Mouse (Mus musculus) heart, embryonic 13.5 days (tissue): Measurements from ENCODE around the gene Polr3gl. TPM values are rescaled to one million over a fixed set of nuclear protein-coding genes. Genes with fewer than 3 reads are reported as not detected.

Experiments used
- ATAC-seq: fragments of 200-750 bp; cut with Nextera tagmentation; 2 replicates; pipeline ENCODE4 v1.8.0; 2017; ENCODE audit warnings: moderate TSS enrichment; ENCODE audit not compliant: insufficient number of reproducible peaks, low FRiP score, low TSS enrichment; ENCODE audit errors: extremely low read depth
- H3K27ac ChIP-seq: fragments of 300-500 bp; sonication (generic); replicated peaks from 2 replicates; pipeline ENCODE4 v1.5.1; 2015; ENCODE audit warnings: moderate library complexity, mild to moderate bottlenecking, inconsistent platforms
- H3K27me3 ChIP-seq: fragments of 300-500 bp; sonication (generic); replicated peaks from 2 replicates; pipeline ENCODE4 v1.6.1; 2015; ENCODE audit warnings: mild to moderate bottlenecking, inconsistent platforms
- H3K36me3 ChIP-seq: fragments of 300-500 bp; sonication (generic); 2 replicates; pipeline ENCODE4 v1.6.1; 2015; ENCODE audit warnings: mild to moderate bottlenecking, inconsistent platforms
- H3K4me1 ChIP-seq: fragments of 300-500 bp; sonication (generic); 2 replicates; pipeline ENCODE4 v1.6.1; 2015; ENCODE audit warnings: inconsistent platforms
- H3K4me2 ChIP-seq: fragments of 300-500 bp; sonication (generic); 2 replicates; pipeline ENCODE4 v1.6.1; 2015; ENCODE audit warnings: inconsistent platforms, mild to moderate bottlenecking, moderate library complexity
- H3K4me3 ChIP-seq: fragments of 300-500 bp; sonication (generic); 2 replicates; pipeline ENCODE4 v1.5.1; 2015; ENCODE audit warnings: moderate library complexity, mild to moderate bottlenecking, inconsistent platforms
- H3K9ac ChIP-seq: fragments of 300-500 bp; sonication (generic); 2 replicates; pipeline ENCODE4 v1.6.1; 2015; ENCODE audit warnings: inconsistent platforms, mild to moderate bottlenecking, moderate library complexity
- H3K9me3 ChIP-seq: fragments of 300-500 bp; sonication (generic); 2 replicates; pipeline ENCODE4 v1.6.1; 2016; ENCODE audit warnings: inconsistent platforms
- WGBS: fragments of 180-500 bp; shearing (Covaris S2); methylation state at CpG from one replicate; pipeline ENCODE4 v1.1.7; 2015; ENCODE audit warnings: mixed read lengths; 5-methylcytosine and 5-hydroxymethylcytosine counted together
- polyA plus RNA-seq: library from polyadenylated mRNA; unstranded; fragments of >200 nt; fragmentation: Nextera tagmentation; extraction: Ambion mirVana; gene quantifications from 2 replicates; pipeline ENCODE4 v1.2.1, GENCODE M21; 2015

Gene Polr3gl
- polyA plus RNA-seq, 1 experiment from 2014 or later, result 33.5 TPM

- Histone ChIP-seq H3K27ac (peak overlapping the region; percentile 99), H3K4me3 (peak overlapping the region; percentile 96), H3K4me2 (peak overlapping the region; percentile 93), H3K27me3 (no peaks in the 10 kb centered on the region), H3K9me3 (no peaks in the 10 kb centered on the region), H3K4me1 (peaks cover 55% of the 10 kb centered on the region), H3K9ac (peak overlapping the region; percentile 100), H3K36me3 (peaks cover 32% of the 10 kb centered on the region)
- ATAC-seq, result no peak
- 46% methylated on average over 23 of the region's 23 CpGs for WGBS
These were observed 33.8 kb downstream of the Polr3gl start for GRCm38 (mm10) chr3:96559911-96560850.

DNA sequence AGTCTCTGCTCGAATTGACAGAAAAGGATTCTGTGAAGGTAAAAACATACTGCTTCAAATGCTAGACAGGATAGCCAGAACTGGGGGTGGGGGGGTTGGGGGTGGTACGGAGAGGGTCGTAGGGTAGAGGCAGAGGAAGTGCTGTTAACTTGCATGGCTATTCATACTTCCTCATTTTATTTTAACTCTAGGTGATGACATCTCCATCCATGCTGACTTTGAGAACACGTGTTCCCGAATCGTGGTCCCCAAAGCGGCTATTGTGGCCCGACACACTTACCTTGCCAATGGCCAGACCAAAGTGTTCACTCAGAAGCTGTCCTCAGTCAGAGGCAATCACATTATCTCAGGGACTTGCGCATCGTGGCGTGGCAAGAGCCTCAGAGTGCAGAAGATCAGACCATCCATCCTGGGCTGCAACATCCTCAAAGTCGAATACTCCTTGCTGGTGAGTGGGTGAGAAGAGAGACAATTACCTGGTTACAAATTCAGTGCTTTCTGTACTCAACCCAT lies 34.5 kb downstream of the Polr3gl start:
- Histone ChIP-seq H3K36me3 (peaks cover 32% of the 10 kb centered on the region), H3K9ac (peak overlapping the region; percentile 100), H3K9me3 (no peaks in the 10 kb centered on the region), H3K27ac (peak overlapping the region; percentile 99), H3K4me2 (peak overlapping the region; percentile 93), H3K4me3 (peak overlapping the region; percentile 96), H3K27me3 (no peaks in the 10 kb centered on the region), H3K4me1 (peaks cover 59% of the 10 kb centered on the region)
- ATAC-seq, result no peak
- WGBS, result 32% methylated on average over 12 of the region's 12 CpGs

- Histone ChIP-seq H3K27ac (peak overlapping the region; percentile 99), H3K36me3 (peaks cover 32% of the 10 kb centered on the region), H3K9ac (peak overlapping the region; percentile 100), H3K9me3 (no peaks in the 10 kb centered on the region), H3K27me3 (no peaks in the 10 kb centered on the region), H3K4me3 (peak overlapping the region; percentile 96), H3K4me1 (peaks cover 56% of the 10 kb centered on the region), H3K4me2 (peak overlapping the region; percentile 93)
- 15% methylated on average over 10 of the region's 10 CpGs for WGBS
- ATAC-seq, result no peak
These were observed 35.2 kb downstream of the Polr3gl start for GRCm38 (mm10) chr3:96558668-96559196.

- H3K4me3 ChIP-seq, result peak overlapping the region; percentile 96
- peak overlapping the region; percentile 93 for H3K4me2 ChIP-seq
- peaks cover 51% of the 10 kb centered on the region for H3K4me1 ChIP-seq
- ATAC-seq, result no peak
- no peaks in the 10 kb centered on the region for H3K9me3 ChIP-seq
- under 1% methylated on average over 17 of the region's 17 CpGs for WGBS
- no peaks in the 10 kb centered on the region for H3K27me3 ChIP-seq
- peak overlapping the region; percentile 100 for H3K9ac ChIP-seq
- peaks cover 32% of the 10 kb centered on the region for H3K36me3 ChIP-seq
- peak overlapping the region; percentile 99 for H3K27ac ChIP-seq
These were observed 35.8 kb downstream of the Polr3gl start for GRCm38 (mm10) chr3:96558159-96558558.

GRCm38 (mm10) chr3:96557694-96558093 lies 36.3 kb downstream of the Polr3gl start, which contains the start of gene Txnip:
Txnip (plus strand) TSS chr3:96557957.
- peak within 1 kb of the TSS; percentile 96 for H3K4me3 ChIP-seq
- peaks cover 32% of the 10 kb centered on the region for H3K36me3 ChIP-seq
- H3K9me3 ChIP-seq, result no peaks in the 10 kb centered on the region
- H3K9ac ChIP-seq, result peak within 1 kb of the TSS; percentile 100
- peak; percentile 98 for ATAC-seq
- H3K27ac ChIP-seq, result peak within 1 kb of the TSS; percentile 99
- WGBS, result under 1% methylated on average over 26 of the region's 26 CpGs
- peak within 1 kb of the TSS; percentile 93 for H3K4me2 ChIP-seq
- peaks cover 51% of the 10 kb centered on the region for H3K4me1 ChIP-seq
- H3K27me3 ChIP-seq, result no peaks in the 10 kb centered on the region

DNA sequence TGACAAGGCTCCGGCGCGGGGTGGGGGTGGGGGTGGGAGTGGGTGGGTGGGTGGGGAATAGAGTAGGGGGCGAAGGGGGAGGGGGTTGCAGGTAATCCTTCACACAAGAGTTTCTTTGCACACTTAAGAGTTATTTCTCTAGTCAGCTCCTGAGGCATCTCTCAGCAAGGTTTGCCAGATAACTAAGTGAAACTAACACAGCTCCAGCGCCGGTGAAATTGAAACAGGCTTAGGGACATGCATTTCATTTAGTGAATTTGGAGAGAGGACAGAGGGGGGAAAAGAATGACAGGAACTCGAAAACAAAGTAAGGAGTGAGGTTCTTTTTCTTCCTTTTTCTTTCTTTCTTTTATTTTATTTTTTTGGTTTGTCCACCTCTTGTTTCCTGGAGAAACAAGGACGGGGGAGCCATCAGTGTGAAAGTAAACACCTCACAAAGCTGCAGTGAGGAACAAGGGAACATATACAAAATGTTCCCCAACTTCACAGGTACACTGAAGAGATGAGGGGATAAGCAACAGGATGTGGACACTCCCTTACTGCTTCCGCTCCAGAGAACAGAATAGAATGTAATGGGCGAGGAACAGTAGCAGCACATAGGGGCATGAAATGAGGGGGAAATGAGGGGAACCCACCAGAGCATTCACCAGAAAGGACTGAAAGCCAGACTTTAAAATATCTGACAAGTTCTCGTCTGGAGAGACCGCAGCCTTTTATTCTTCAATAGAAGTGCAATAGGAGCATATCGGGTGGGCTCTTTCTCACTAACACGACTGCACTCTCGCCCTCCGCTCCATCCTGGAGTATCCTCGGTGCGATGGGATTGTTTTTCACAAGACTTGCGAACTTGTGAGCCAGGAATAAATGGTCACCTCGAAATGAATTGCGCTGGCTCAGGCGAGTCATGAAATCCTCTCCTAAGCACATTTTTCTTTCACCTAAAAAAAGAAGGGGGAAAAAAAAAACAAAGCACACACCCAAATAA lies 37.0 kb downstream of the Polr3gl start:
- Histone ChIP-seq H3K27ac (peak overlapping the region; percentile 99), H3K4me1 (peaks cover 51% of the 10 kb centered on the region), H3K36me3 (peaks cover 32% of the 10 kb centered on the region), H3K9me3 (no peaks in the 10 kb centered on the region), H3K4me2 (peak overlapping the region; percentile 93), H3K27me3 (no peaks in the 10 kb centered on the region), H3K9ac (peak overlapping the region; percentile 86), H3K4me3 (peak overlapping the region; percentile 96)
- WGBS, result 3% methylated on average over 22 of the region's 22 CpGs
- ATAC-seq, result no peak

- H3K4me3 ChIP-seq, result peak overlapping the region; percentile 96
- no peaks in the 10 kb centered on the region for H3K27me3 ChIP-seq
- H3K9me3 ChIP-seq, result no peaks in the 10 kb centered on the region
- ATAC-seq, result no peak
- H3K4me2 ChIP-seq, result peak overlapping the region; percentile 93
- H3K36me3 ChIP-seq, result peaks cover 24% of the 10 kb centered on the region
- H3K4me1 ChIP-seq, result peaks cover 52% of the 10 kb centered on the region
- H3K9ac ChIP-seq, result peak overlapping the region; percentile 86
- H3K27ac ChIP-seq, result peak overlapping the region; percentile 99
- WGBS, result 69% methylated on average over 15 of the region's 15 CpGs
These were observed 37.9 kb downstream of the Polr3gl start for GRCm38 (mm10) chr3:96555999-96556614.

DNA sequence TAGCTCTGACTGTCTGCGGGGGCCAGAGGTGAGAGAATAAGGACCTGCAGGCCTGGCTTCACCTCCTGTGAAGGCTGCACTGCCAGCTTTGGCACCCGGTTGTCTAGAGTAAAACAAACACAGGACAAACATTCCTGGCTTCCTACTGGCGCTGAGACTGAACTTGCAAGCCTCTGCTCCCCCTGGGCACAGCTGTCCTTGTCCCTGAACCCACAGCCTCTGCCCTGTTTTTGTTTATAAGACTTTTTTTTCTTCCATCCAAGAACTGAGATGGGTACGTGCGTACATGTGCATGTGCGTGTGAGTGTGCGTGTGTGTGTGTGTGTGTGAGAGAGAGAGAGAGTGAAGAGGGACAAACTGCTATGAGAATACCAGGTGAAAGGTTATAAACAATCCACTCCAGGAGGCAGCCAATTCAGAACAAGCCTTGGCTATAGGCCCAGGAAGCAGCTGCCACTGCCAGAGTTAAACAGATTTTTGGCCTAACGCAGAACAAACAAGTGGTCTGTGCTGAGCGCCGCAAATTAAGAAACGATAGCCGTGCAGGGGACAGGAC lies 38.9 kb downstream of the Polr3gl start:
- WGBS, result 23% methylated on average over 12 of the region's 12 CpGs
- Histone ChIP-seq H3K4me2 (peak overlapping the region; percentile 93), H3K4me3 (no peak overlapping the region), H3K4me1 (peaks cover 51% of the 10 kb centered on the region), H3K27ac (peak overlapping the region; percentile 99), H3K9me3 (no peaks in the 10 kb centered on the region), H3K9ac (peak overlapping the region; percentile 75), H3K27me3 (no peaks in the 10 kb centered on the region), H3K36me3 (peaks cover 15% of the 10 kb centered on the region)
- ATAC-seq, result no peak

- ATAC-seq, result no peak
- H3K9ac ChIP-seq, result no peak overlapping the region
- no peaks in the 10 kb centered on the region for H3K27me3 ChIP-seq
- H3K4me3 ChIP-seq, result no peak overlapping the region
- 84% methylated on average over 6 of the region's 6 CpGs for WGBS
- no peaks in the 10 kb centered on the region for H3K9me3 ChIP-seq
- H3K4me1 ChIP-seq, result peaks cover 53% of the 10 kb centered on the region
- peaks cover 6% of the 10 kb centered on the region for H3K36me3 ChIP-seq
- H3K4me2 ChIP-seq, result no peak overlapping the region
- H3K27ac ChIP-seq, result peak overlapping the region; percentile 99
These were observed 39.7 kb downstream of the Polr3gl start for GRCm38 (mm10) chr3:96554251-96554650.

GRCm38 (mm10) chr3:96553601-96554000 lies 40.4 kb downstream of the Polr3gl start:
- H3K4me2 ChIP-seq, result no peak overlapping the region
- no peaks in the 10 kb centered on the region for H3K27me3 ChIP-seq
- H3K36me3 ChIP-seq, result no peaks in the 10 kb centered on the region
- no peak for ATAC-seq
- H3K9me3 ChIP-seq, result no peaks in the 10 kb centered on the region
- H3K9ac ChIP-seq, result no peak overlapping the region
- WGBS, result 67% methylated on average over 6 of the region's 6 CpGs
- no peak overlapping the region for H3K4me3 ChIP-seq
- H3K4me1 ChIP-seq, result peaks cover 59% of the 10 kb centered on the region
- H3K27ac ChIP-seq, result no peak overlapping the region
